Mouse (Mus musculus): ENCODE results near the gene Lat. TPM values are rescaled to one million over a fixed set of nuclear protein-coding genes. Genes with fewer than 3 reads are reported as not detected.

The Lat gene
- polyA plus RNA-seq, 1 experiment from 2014 or later: 2.0 TPM

DNA sequence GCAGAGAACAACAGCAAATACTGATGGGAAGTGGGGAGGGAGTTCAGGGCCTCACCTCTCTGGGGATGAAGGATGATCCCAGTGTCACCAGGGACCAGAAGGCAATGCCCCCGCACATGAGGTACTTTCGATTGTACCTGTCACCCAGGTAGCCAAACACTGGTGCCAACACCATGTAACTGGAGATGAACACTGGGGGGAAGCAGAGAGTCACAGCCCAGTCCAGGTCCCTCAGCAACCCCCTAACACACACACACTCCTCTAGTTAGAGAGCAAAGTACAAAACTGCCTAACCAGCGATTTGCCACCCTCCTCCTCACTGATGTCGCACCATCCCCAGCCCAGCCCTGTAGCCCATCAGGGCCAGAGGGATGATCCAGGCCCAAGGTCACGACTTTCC, 5.6 kb upstream of the Lat start:
- H3K4me2 ChIP-seq (ENCODE audit: low read depth, low read length): no peak overlapping the region
- H3K4me1 ChIP-seq (ENCODE audit: control insufficient read depth, insufficient read depth, low read length): peaks cover 10% of the 10 kb centered on the region
- no peaks in the 10 kb centered on the region for H3K36me3 ChIP-seq (ENCODE audit: control insufficient read depth, insufficient read depth, low read length)
- H3K4me3 ChIP-seq (replicated peaks; ENCODE audit: low read length): no peak overlapping the region
- no peak overlapping the region for H3K27ac ChIP-seq (ENCODE audit: low read length)
- 69% methylated on average over 5 of the region's 5 CpGs for WGBS
- H3K9me3 ChIP-seq (replicated peaks; ENCODE audit: control insufficient read depth, low read length): no peaks in the 10 kb centered on the region
- H3K27me3 ChIP-seq (ENCODE audit: control insufficient read depth, insufficient read depth, low read length): no peaks in the 10 kb centered on the region
- no peak for ATAC-seq (ENCODE audit: insufficient read depth, low FRiP score)
- H3K9ac ChIP-seq (ENCODE audit: low read length): no peak overlapping the region

DNA sequence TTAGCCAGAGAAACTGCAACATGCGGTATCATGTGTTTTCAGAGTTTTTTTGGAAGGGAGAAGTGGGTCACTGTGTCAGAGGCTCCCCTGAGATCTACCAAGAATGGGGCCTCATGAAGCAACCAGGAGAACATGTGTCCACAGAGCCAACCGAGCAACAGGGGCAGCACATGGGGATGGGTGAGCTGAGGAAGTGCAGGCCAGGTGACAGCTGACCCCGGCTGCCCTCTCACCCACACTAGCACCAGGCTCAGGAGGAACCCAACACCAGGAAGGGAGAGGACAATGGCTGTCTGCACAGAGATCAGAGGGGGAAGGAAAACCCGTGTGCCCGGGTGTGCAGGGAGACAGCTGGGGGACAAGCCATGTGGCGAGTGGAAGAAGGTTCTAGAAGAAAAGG, 5.2 kb upstream of the Lat start:
- no peak overlapping the region for H3K27ac ChIP-seq (ENCODE audit: low read length)
- 70% methylated on average over 6 of the region's 6 CpGs for WGBS
- H3K4me2 ChIP-seq (ENCODE audit: low read depth, low read length): no peak overlapping the region
- no peaks in the 10 kb centered on the region for H3K36me3 ChIP-seq (ENCODE audit: control insufficient read depth, insufficient read depth, low read length)
- H3K9ac ChIP-seq (ENCODE audit: low read length): no peak overlapping the region
- no peaks in the 10 kb centered on the region for H3K27me3 ChIP-seq (ENCODE audit: control insufficient read depth, insufficient read depth, low read length)
- H3K9me3 ChIP-seq (replicated peaks; ENCODE audit: control insufficient read depth, low read length): no peaks in the 10 kb centered on the region
- H3K4me1 ChIP-seq (ENCODE audit: control insufficient read depth, insufficient read depth, low read length): peaks cover 10% of the 10 kb centered on the region
- no peak overlapping the region for H3K4me3 ChIP-seq (replicated peaks; ENCODE audit: low read length)
- ATAC-seq (ENCODE audit: insufficient read depth, low FRiP score): no peak

DNA sequence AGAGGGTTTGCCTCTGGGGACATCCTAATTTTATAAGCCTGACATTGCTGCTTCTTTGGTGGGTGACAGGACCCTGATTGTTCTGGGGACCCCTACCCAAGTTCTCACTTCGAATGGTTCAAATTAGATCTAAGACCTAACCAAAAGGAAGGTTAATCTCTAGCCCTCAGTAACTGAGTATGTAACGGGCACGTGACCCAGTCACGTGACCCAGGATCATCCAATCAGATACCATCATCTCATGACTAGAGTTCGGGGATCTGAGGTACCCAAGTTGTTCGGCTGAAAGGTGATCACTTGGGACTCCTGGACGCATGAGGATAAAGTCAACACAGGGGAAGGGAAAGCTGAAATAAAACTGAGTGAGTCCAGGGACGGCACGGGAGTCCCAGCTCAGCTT, 3.6 kb upstream of the Lat start:
- Histone ChIP-seq H3K27ac (ENCODE audit: low read length) (no peak overlapping the region), H3K4me3 (replicated peaks; ENCODE audit: low read length) (no peak overlapping the region), H3K4me1 (ENCODE audit: control insufficient read depth, insufficient read depth, low read length) (peaks cover 9% of the 10 kb centered on the region), H3K27me3 (ENCODE audit: control insufficient read depth, insufficient read depth, low read length) (no peaks in the 10 kb centered on the region), H3K4me2 (ENCODE audit: low read depth, low read length) (no peak overlapping the region), H3K9ac (ENCODE audit: low read length) (no peak overlapping the region), H3K9me3 (replicated peaks; ENCODE audit: control insufficient read depth, low read length) (no peaks in the 10 kb centered on the region), H3K36me3 (ENCODE audit: control insufficient read depth, insufficient read depth, low read length) (no peaks in the 10 kb centered on the region)
- 87% methylated on average over 9 of the region's 9 CpGs for WGBS
- no peak for ATAC-seq (ENCODE audit: insufficient read depth, low FRiP score)

DNA sequence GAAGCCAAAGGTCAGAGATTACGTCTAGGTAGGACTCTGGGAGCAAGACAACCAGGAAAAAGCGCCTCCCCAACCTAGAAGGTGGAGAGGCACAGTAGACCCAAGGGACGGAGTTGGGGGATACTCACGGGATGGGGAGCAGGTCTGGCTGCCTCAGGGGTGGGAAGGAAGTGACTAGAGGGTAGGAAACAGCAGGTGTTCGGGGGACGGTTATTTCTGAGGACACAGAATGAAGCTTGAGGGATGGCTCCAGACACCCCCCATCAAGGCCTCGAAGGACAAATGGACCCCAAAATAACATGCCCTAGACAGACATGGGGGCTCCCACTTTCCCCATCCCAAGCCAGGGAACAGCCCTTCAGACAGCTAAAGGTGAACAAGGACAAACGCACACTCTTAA, 1.0 kb downstream of the Lat start:
- Histone ChIP-seq H3K4me2 (ENCODE audit: low read depth, low read length) (no peak overlapping the region), H3K4me3 (replicated peaks; ENCODE audit: low read length) (no peak overlapping the region), H3K36me3 (ENCODE audit: control insufficient read depth, insufficient read depth, low read length) (no peaks in the 10 kb centered on the region), H3K9ac (ENCODE audit: low read length) (no peak overlapping the region), H3K9me3 (replicated peaks; ENCODE audit: control insufficient read depth, low read length) (no peaks in the 10 kb centered on the region), H3K4me1 (ENCODE audit: control insufficient read depth, insufficient read depth, low read length) (no peaks in the 10 kb centered on the region), H3K27ac (ENCODE audit: low read length) (no peak overlapping the region), H3K27me3 (ENCODE audit: control insufficient read depth, insufficient read depth, low read length) (no peaks in the 10 kb centered on the region)
- ATAC-seq (ENCODE audit: insufficient read depth, low FRiP score): no peak
- WGBS: 85% methylated on average over 8 of the region's 8 CpGs

DNA sequence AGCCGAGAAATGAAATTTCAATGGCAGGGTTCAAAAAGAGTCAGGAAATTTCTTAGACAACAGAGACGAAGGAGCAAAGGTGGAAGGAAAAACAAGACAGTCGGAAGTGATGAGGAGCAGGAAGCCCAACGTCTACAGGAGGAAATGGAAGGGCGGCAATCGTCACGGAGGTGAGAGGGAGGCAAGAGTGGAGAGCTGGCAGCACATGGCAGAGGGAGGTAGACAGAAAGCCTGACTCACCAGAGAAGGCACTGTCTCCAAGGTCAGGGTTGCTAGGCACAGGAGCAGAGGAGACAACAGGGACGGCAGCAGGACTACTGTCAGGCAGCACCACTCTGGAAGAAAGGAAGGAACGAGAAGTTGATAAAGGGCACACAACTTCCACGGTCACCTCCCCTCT, 1.7 kb downstream of the Lat start:
- H3K27me3 ChIP-seq (ENCODE audit: control insufficient read depth, insufficient read depth, low read length): no peaks in the 10 kb centered on the region
- no peaks in the 10 kb centered on the region for H3K4me1 ChIP-seq (ENCODE audit: control insufficient read depth, insufficient read depth, low read length)
- no peak overlapping the region for H3K27ac ChIP-seq (ENCODE audit: low read length)
- H3K9me3 ChIP-seq (replicated peaks; ENCODE audit: control insufficient read depth, low read length): no peaks in the 10 kb centered on the region
- no peak overlapping the region for H3K4me2 ChIP-seq (ENCODE audit: low read depth, low read length)
- 86% methylated on average over 10 of the region's 10 CpGs for WGBS
- no peaks in the 10 kb centered on the region for H3K36me3 ChIP-seq (ENCODE audit: control insufficient read depth, insufficient read depth, low read length)
- no peak overlapping the region for H3K4me3 ChIP-seq (replicated peaks; ENCODE audit: low read length)
- no peak overlapping the region for H3K9ac ChIP-seq (ENCODE audit: low read length)
- no peak for ATAC-seq (ENCODE audit: insufficient read depth, low FRiP score)

GRCm38 (mm10) chr7:126363038-126363437, 6.3 kb downstream of the Lat start:
- H3K4me3 ChIP-seq (replicated peaks; ENCODE audit: low read length): no peak overlapping the region
- H3K36me3 ChIP-seq (ENCODE audit: control insufficient read depth, insufficient read depth, low read length): no peaks in the 10 kb centered on the region
- no peak overlapping the region for H3K9ac ChIP-seq (ENCODE audit: low read length)
- H3K27me3 ChIP-seq (ENCODE audit: control insufficient read depth, insufficient read depth, low read length): no peaks in the 10 kb centered on the region
- 71% methylated on average over 6 of the region's 6 CpGs for WGBS
- H3K27ac ChIP-seq (ENCODE audit: low read length): no peak overlapping the region
- H3K9me3 ChIP-seq (replicated peaks; ENCODE audit: control insufficient read depth, low read length): no peaks in the 10 kb centered on the region
- no peak overlapping the region for H3K4me2 ChIP-seq (ENCODE audit: low read depth, low read length)
- no peaks in the 10 kb centered on the region for H3K4me1 ChIP-seq (ENCODE audit: control insufficient read depth, insufficient read depth, low read length)
- ATAC-seq (ENCODE audit: insufficient read depth, low FRiP score): no peak

DNA sequence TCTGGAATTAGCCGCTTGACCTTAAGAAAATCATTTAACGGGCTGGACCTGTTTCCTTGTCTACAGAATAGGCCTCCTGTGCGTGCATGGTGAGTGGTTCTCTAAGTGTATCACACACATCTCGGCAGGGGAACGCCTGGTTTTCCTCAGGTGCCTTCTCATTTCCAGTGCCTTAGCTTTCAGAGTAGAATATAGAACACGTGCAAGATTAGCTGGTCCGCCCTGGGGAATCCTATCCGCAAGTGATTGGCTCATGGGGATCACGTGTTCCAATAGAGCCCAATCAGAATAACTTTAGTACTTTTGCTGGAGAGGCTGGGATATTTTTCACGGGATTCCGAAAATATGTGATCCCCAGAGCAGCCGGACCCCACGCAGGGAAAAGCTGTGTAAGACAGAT, 10.3 kb downstream of the Lat start:
- no peaks in the 10 kb centered on the region; the same call in 1 of the 2 replicates for H3K4me1 ChIP-seq (ENCODE audit: control insufficient read depth, insufficient read depth, low read length)
- WGBS: 58% methylated on average over 13 of the region's 13 CpGs
- no peak for ATAC-seq (ENCODE audit: insufficient read depth, low FRiP score)
- no peak overlapping the region for H3K4me3 ChIP-seq (replicated peaks; ENCODE audit: low read length)
- no peak overlapping the region for H3K27ac ChIP-seq (ENCODE audit: low read length)
- no peak overlapping the region for H3K9ac ChIP-seq (ENCODE audit: low read length)
- H3K9me3 ChIP-seq (replicated peaks; ENCODE audit: control insufficient read depth, low read length): no peaks in the 10 kb centered on the region
- no peaks in the 10 kb centered on the region for H3K27me3 ChIP-seq (ENCODE audit: control insufficient read depth, insufficient read depth, low read length)
- H3K36me3 ChIP-seq (ENCODE audit: control insufficient read depth, insufficient read depth, low read length): no peaks in the 10 kb centered on the region
- no peak overlapping the region for H3K4me2 ChIP-seq (ENCODE audit: low read depth, low read length)

DNA sequence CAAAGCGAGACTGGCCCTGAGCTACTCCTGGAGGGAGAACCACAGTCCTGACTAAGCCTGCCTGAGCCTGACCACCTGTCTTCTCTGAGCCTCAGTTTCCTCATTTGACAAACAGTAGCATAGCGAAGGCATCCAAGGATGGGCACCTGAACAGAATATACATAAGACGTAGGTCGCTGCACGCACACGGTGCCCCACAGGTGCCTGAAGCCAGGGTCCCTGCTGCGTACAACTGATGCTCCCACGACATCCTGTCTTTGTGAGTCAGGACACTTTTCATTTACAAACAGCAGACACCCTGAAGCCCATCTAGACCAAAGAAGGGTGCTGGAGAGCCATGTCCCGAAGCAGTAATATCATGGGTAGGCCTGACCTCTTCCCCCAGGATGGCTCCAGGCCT, 11.0 kb downstream of the Lat start:
- H3K27ac ChIP-seq (ENCODE audit: low read length): no peak overlapping the region
- no peak overlapping the region for H3K9ac ChIP-seq (ENCODE audit: low read length)
- no peak for ATAC-seq (ENCODE audit: insufficient read depth, low FRiP score)
- 95% methylated on average over 9 of the region's 9 CpGs for WGBS
- no peaks in the 10 kb centered on the region for H3K9me3 ChIP-seq (replicated peaks; ENCODE audit: control insufficient read depth, low read length)
- H3K27me3 ChIP-seq (ENCODE audit: control insufficient read depth, insufficient read depth, low read length): no peaks in the 10 kb centered on the region
- H3K4me3 ChIP-seq (replicated peaks; ENCODE audit: low read length): no peak overlapping the region
- H3K36me3 ChIP-seq (ENCODE audit: control insufficient read depth, insufficient read depth, low read length): no peaks in the 10 kb centered on the region
- H3K4me2 ChIP-seq (ENCODE audit: low read depth, low read length): no peak overlapping the region
- H3K4me1 ChIP-seq (ENCODE audit: control insufficient read depth, insufficient read depth, low read length): no peaks in the 10 kb centered on the region; the same call in 1 of the 2 replicates

- 79% methylated on average over 6 of the region's 6 CpGs for WGBS
- no peaks in the 10 kb centered on the region; the same call in 1 of the 2 replicates for H3K4me1 ChIP-seq (ENCODE audit: control insufficient read depth, insufficient read depth, low read length)
- H3K4me2 ChIP-seq (ENCODE audit: low read depth, low read length): no peak overlapping the region
- H3K9me3 ChIP-seq (replicated peaks; ENCODE audit: control insufficient read depth, low read length): no peaks in the 10 kb centered on the region
- H3K27ac ChIP-seq (ENCODE audit: low read length): no peak overlapping the region
- H3K4me3 ChIP-seq (replicated peaks; ENCODE audit: low read length): no peak overlapping the region
- ATAC-seq (ENCODE audit: insufficient read depth, low FRiP score): no peak
- H3K36me3 ChIP-seq (ENCODE audit: control insufficient read depth, insufficient read depth, low read length): no peaks in the 10 kb centered on the region
- no peak overlapping the region for H3K9ac ChIP-seq (ENCODE audit: low read length)
- no peaks in the 10 kb centered on the region for H3K27me3 ChIP-seq (ENCODE audit: control insufficient read depth, insufficient read depth, low read length)
Measured at GRCm38 (mm10) chr7:126357838-126358237, 11.5 kb downstream of the Lat start.
